In genomic region chr2:122682520-122682919, GRCm38 (mm10) we compare ENCODE assay signal across 34 mouse cellular contexts. TPM values are rescaled to one million over a fixed set of nuclear protein-coding genes. Genes with fewer than 3 reads are reported as not detected.
"Had no signal": no experiment of that assay in that cellular context is flagged by ENCODE, and none has a peak within 500 bp of the region (broad histone marks: within the 10 kb centered on the region; RNA-seq: fewer than 3 reads in every experiment).

No protein-coding gene starts in this region.

- ATAC-seq: midbrain, embryonic 15.5 days; midbrain, embryonic 16.5 days had no signal

- DNase-seq: left cerebral cortex, postnatal 4 days; liver; liver, embryonic 13.5 days; liver, postnatal 0 days; lung, adult 18-20 months; lung, adult 2 months; lung, postnatal 10 days; lung, postnatal 14 days; lung, postnatal 36 days; lung, postnatal 4 days; midbrain, embryonic 14.5 days had no signal

- H3K27me3 ChIP-seq: limb, embryonic 12.5 days; limb, embryonic 13.5 days; limb, embryonic 15.5 days; liver, embryonic 12.5 days; liver, embryonic 13.5 days; liver, embryonic 15.5 days; lung, embryonic 15.5 days; megakaryocyte, embryonic 14.5 days; midbrain, embryonic 12.5 days; midbrain, embryonic 13.5 days; midbrain, embryonic 15.5 days; neural tube, embryonic 12.5 days had no signal

- H3K27ac ChIP-seq: limb, embryonic 10.5 days; limb, embryonic 12.5 days; limb, embryonic 13.5 days; limb, embryonic 15.5 days; liver, embryonic 12.5 days; liver, embryonic 13.5 days; liver, embryonic 14.5 days; liver, embryonic 15.5 days; lung, embryonic 15.5 days; macrophage; midbrain, embryonic 10.5 days; midbrain, embryonic 12.5 days; midbrain, embryonic 13.5 days; midbrain, embryonic 15.5 days; neural tube, embryonic 12.5 days had no signal

- H3K4me3 ChIP-seq: limb, embryonic 10.5 days; limb, embryonic 12.5 days; limb, embryonic 13.5 days; limb, embryonic 15.5 days; liver, embryonic 12.5 days; liver, embryonic 13.5 days; liver, embryonic 15.5 days; lung, embryonic 15.5 days; megakaryocyte, embryonic 14.5 days; midbrain, embryonic 10.5 days; midbrain, embryonic 12.5 days; midbrain, embryonic 13.5 days; midbrain, embryonic 15.5 days; myocyte; neural tube, embryonic 12.5 days had no signal

RNA-seq across cellular contexts. Expression of gene AA467197, which starts 45.7 kb away (rescaled TPM):
- total RNA-seq: left cerebral cortex, postnatal 25 days; left cerebral cortex, postnatal 4 days; liver, adult 2 months; midbrain, postnatal 0 days; monocyte, adult 5-6 weeks had no signal
- polyA plus RNA-seq: liver, adult 2 months; liver, embryonic 11.5 days; lung, embryonic 14.5 days; midbrain, embryonic 13.5 days; midbrain, embryonic 16.5 days had no signal
